Mouse (Mus musculus): ENCODE measurements around the gene Auts2.

GRCm38 (mm10) chr5:131530828-131531227 is 1012.3 kb downstream of the Auts2 start:
- TF ChIP-seq POLR2A (IDR thresholded peaks at IDR 0.05; ENCODE audit: borderline replicate concordance, extremely low read depth, low read depth, low read length): no peak
- TF ChIP-seq CTCF (IDR thresholded peaks at IDR 0.05; ENCODE audit: insufficient read depth, low read length): no peak

Measured in lung, adult 2 months (tissue).